Mouse (Mus musculus): ENCODE measurements around the gene Ccdc167.

- TF ChIP-seq CTCF (IDR thresholded peaks at IDR 0.05; ENCODE audit: control insufficient read depth, insufficient read depth, insufficient replicate concordance, low read depth, low read length) (no peak), POLR2A (IDR thresholded peaks at IDR 0.05; ENCODE audit: control insufficient read depth, low read depth, low read length) (no peak)
These were observed 14.6 kb upstream of the Ccdc167 start for GRCm38 (mm10) chr17:29731266-29731952.
